Mouse (Mus musculus) embryonic fibroblast, embryonic 13.5 days (primary cell): ENCODE results near the gene Sos2.

Source experiments
- CTCF ChIP-seq: IDR thresholded peaks from 2 replicates; pipeline ENCODE4 v1.5.1; 2011; ENCODE audit warnings: mild to moderate bottlenecking, control low read depth, low read length, moderate library complexity, borderline replicate concordance; ENCODE audit not compliant: insufficient read depth
- POLR2A ChIP-seq: IDR thresholded peaks from 2 replicates; pipeline ENCODE4 v1.6.1; 2011; ENCODE audit warnings: low read depth, mild to moderate bottlenecking, control low read depth, low read length, moderate library complexity

- peak; percentile 89 for TF ChIP-seq POLR2A
- no peak for TF ChIP-seq CTCF
Measured at GRCm38 (mm10) chr12:69582613-69583269, 98.9 kb downstream of the Sos2 start, which contains the start of gene Vcpkmt.
